In the genomic region with DNA sequence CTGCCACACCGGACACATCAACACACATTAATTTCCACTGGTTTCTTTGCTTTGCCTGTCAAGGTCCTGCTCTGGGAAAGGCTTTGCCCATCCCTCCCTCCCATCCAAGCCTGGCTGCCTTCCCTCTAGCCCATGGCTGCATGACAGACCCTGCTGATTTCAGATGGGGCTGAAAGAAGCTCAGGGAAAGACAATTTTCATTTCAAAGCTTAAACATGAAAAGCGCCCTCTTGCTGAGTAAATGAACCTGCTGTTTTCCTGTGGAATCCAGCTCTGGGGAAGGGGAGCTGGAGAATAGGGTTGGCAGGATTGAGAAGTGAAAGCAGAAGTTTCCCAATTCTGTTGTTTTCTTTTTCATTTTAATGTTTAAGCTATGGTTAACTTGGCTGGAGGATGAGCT, we compare ENCODE assay signal across 14 mouse cellular contexts.
DNase-seq lines count a peak whose midpoint lies in the region; TF ChIP-seq lines count a peak whose summit lies in the region.
"Had no signal": no experiment of that assay in that cellular context is flagged by ENCODE, and none has a peak within 500 bp of the region (broad histone marks: within the 10 kb centered on the region; RNA-seq: fewer than 3 reads in every experiment).

No protein-coding gene starts in this region.

- peak; percentile 52 for TF ChIP-seq CTCF in layer of hippocampus, adult 2 months (conservative IDR thresholded peaks at IDR 0.05)

- WGBS in midbrain, embryonic 10.5 days = 25% methylated on average over 2 of the region's 2 CpGs

- H3K27ac ChIP-seq in layer of hippocampus, adult 2 months = no peak overlapping the region
- H3K27ac ChIP-seq in midbrain, embryonic 10.5 days (replicated peaks) = no peak overlapping the region
- H3K27ac ChIP-seq: embryonic facial prominence, embryonic 10.5 days; neural tube, embryonic 12.5 days had no signal

- peaks cover 7% of the 10 kb centered on the region for H3K4me1 ChIP-seq in midbrain, embryonic 10.5 days
- H3K4me1 ChIP-seq: embryonic facial prominence, embryonic 10.5 days; megakaryocyte, embryonic 14.5 days; neural tube, embryonic 12.5 days had no signal

- no peaks in the 10 kb centered on the region for H3K36me3 ChIP-seq in midbrain, embryonic 10.5 days
- H3K36me3 ChIP-seq: embryonic facial prominence, embryonic 10.5 days; neural tube, embryonic 12.5 days had no signal

- no peaks in the 10 kb centered on the region for H3K9me3 ChIP-seq in midbrain, embryonic 10.5 days (replicated peaks)
- H3K9me3 ChIP-seq: embryonic facial prominence, embryonic 10.5 days; megakaryocyte, embryonic 14.5 days; neural tube, embryonic 12.5 days had no signal

- H3K4me3 ChIP-seq in layer of hippocampus, adult 2 months = no peak overlapping the region; the same call in 1 of the 2 replicates
- H3K4me3 ChIP-seq in midbrain, embryonic 10.5 days = no peak overlapping the region
- H3K4me3 ChIP-seq: embryonic facial prominence, embryonic 10.5 days; megakaryocyte, embryonic 14.5 days; neural tube, embryonic 12.5 days had no signal

- no peak for DNase-seq in layer of hippocampus, adult 2 months (ENCODE audit: low spot score in 2 of 2)
- no peak for DNase-seq in layer of hippocampus, adult 9-11 months
- peak; percentile 16 for DNase-seq in cerebellum, adult 11 months
- DNase-seq in cerebellum, postnatal 25 days = peak; percentile 66 to 79
- peak; percentile 12 for DNase-seq in midbrain, embryonic 10.5 days (ENCODE audit: low spot score)
- DNase-seq in urinary bladder, postnatal 10 days (ENCODE audit: low spot score) = no peak
- DNase-seq in urinary bladder, postnatal 14 days (ENCODE audit: low spot score) = no peak
- no peak for DNase-seq in heart, postnatal 36 days
- DNase-seq: adrenal gland, postnatal 10 days; liver, postnatal 0 days had no signal

- no peaks in the 10 kb centered on the region for H3K27me3 ChIP-seq in midbrain, embryonic 10.5 days (ENCODE audit: low read depth, poor library complexity, severe bottlenecking)
- H3K27me3 ChIP-seq: CH12.LX; megakaryocyte, embryonic 14.5 days; neural tube, embryonic 12.5 days had no signal

- intact Hi-C loops in heart, postnatal 36 days (cut with DNase I) = no loop called here

Comparison
In these comparisons a context has a peak if more than half of its experiments do, and no peak if none do; other contexts are left out.
1. DNase-seq: peak in cerebellum, adult 11 months (single experiment), cerebellum, postnatal 25 days (2 of 2) and midbrain, embryonic 10.5 days (single experiment); none in layer of hippocampus, adult 2 months (0 of 2), layer of hippocampus, adult 9-11 months (single experiment), urinary bladder, postnatal 10 days (single experiment), urinary bladder, postnatal 14 days (single experiment) and heart, postnatal 36 days (0 of 2).